Mouse (Mus musculus) embryo, embryonic 11.5 days (tissue): ENCODE measurements at regions not wholly inside any gene's neighbourhood (a gene's known extent, or its start where the extent isn't known, plus 50 kb on each side); places are given as distances from the start of the nearest gene placed in this dataset.

Experiments used
- DNase-seq: peaks from one replicate; pipeline ENCODE4 v3.0.0-alpha.2; 2012; ENCODE audit warnings: low read depth, low spot score

DNA sequence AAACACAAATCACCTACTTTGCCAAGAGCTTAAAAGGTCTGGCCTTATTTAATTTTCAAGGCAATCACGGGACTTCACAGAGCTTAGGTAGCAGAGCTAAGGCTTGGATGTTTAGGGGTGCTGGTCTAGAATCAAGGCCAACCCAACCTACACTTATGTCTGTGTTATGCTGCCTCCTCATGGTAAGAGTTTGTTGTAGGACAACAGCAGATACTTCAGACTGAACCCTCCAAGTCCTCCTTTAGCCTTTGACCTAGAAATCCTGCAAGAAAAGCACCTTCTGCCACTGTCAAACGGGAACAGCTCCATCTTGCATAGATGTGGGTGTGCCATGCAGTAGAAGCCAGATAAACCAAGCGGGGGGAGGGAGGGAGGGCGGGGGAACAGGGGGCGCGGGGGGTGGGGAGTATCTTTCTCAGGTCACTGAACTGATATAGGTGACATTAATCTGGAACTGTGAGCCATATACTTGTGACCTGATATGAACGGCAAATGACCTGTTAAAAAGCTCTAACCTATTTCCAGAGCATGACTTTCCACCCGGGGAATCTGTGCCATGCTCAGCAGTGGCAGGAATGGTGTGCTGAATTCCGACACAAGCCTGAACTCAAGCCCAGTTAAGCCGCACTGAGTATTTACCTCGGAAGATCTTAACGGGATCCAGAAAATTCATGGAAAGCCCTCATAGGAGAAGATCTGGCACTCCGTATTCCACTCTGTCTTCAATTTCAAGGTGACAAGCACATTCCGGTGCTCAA, 838.3 kb downstream of the Gsdmc2 start:
- DNase-seq = no peak

DNA sequence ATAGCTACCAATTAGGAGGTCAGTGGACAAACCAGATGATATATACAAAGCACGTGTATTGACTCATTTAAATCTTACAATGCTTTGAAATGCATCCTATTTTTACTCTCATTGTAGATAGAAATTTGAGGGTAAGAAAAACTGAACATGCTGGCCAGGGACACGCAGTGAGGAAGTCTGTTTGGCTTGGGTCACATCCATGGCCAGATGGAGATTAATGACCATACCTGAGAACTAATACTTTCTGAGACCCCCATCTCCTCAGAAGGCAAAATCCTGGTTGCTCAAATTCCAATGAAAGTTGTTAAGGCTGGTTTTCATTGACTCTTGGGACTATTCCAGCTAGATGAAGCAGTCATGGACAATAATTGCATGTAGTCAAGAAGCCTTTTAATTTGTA, 850.3 kb downstream of the Gsdmc2 start:
- no peak for DNase-seq

- DNase-seq = no peak
Observed at GRCm38 (mm10) chr15:62986871-62987270, 858.1 kb downstream of the Gsdmc2 start.

DNA sequence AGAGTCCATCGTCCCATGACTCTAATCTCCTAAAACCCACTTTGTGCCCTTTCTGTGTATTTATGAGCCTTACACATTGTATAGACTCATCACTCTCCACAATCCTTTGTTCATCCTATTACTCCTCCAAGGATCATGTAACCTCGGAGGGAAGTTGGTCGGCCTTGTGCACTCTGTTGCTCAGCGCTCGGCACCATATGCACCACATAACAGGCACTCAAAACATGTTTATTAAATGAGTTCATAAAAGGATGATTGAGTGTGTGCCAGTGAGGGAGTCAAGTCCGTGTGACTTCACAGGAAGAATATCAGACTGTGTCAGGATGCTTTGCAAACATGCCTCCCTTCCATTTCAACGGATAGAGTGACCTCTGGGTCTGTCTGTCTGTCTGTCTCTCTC, 858.8 kb downstream of the Gsdmc2 start:
- no peak for DNase-seq

GRCm38 (mm10) chr15:62970566-62970965, 874.4 kb downstream of the Gsdmc2 start:
- DNase-seq = no peak

DNA sequence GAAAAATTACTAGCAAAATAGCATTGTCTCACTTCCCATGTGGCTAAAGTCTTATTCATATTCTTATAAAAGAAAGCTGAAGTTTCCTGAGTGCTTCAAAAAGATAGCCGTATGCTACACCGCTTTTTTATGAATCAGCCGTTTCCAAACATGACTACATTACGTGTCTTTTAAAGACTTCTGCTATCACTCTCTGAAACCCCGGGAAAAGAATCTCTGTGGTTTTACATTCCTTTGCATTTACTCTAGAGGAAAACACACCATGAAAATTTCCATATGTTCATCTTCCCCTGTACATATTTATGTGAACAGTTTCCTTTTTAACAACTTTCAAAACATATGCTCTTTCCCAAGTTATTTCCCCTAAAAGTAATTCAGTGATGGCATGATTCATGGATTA, 882.3 kb downstream of the Gsdmc2 start:
- DNase-seq = no peak

DNA sequence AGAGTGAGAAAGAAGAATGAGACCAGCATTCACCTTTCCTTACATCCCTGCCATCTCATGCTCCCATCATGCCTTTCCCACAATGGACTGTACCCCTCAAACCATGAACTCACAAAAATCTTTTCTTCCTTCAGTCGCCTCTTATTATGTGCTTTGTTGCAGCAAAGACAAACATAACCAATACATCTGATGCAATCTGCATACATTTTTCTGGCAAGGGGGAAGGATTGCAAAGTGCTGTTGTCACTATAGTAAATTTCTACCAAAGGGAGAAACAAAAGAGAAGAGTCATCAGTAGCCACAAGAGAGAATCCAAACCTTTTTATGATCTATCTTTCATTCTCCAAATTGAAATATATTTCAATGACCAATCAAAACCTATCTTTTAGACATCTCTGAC, 884.4 kb downstream of the Gsdmc2 start:
- DNase-seq = no peak

- no peak for DNase-seq
Observed at GRCm38 (mm10) chr15:62958506-62959330, 886.3 kb downstream of the Gsdmc2 start.

- no peak for DNase-seq
Observed at GRCm38 (mm10) chr15:62954889-62955288, 890.1 kb downstream of the Gsdmc2 start.

DNA sequence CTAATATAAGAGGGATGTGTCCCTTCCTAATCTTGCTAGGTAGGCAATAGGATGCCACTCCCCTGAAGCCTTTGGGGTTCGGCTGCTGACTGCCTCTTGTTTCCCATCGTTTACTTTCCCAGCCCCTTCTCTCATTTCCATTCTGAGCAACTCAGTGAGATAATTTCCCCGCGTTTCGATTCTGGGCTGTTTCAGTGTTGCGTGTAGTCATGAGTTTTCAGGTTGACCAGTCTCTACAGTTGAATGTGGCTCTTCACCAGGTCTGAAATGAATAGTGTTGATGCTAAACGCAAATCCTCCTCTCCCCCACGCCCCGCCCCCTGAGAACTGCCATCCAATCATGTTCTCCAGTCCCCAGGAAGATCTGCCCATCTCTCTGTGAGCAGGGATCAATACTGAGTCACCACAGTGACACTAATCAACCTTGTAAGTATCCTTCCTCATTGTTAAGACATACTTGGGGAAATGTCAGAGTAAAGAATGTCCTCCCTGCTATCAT, 890.6 kb downstream of the Gsdmc2 start:
- no peak for DNase-seq

GRCm38 (mm10) chr15:62953215-62953941, 891.6 kb downstream of the Gsdmc2 start:
- DNase-seq = no peak

- no peak for DNase-seq
Observed at GRCm38 (mm10) chr15:62952487-62953214, 892.3 kb downstream of the Gsdmc2 start.

DNA sequence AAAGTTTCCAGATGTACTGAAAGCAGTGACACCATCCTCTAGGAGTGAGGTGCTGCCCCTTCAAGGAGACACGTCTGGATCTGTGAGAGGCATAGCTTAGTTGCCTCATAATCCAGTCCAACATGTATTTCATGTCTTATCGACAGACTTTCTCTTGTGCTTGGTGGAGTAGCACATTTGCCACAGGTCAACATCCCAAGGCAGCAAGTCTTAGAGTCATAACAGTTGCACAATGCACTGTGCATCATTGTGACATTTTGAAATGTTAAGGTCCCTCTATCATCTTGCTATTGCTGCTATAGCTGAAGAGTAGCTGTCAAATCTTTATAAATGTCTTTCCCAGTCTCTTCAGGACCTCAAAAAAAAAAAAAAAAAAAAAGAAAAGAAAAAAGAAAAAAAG, 905.6 kb downstream of the Gsdmc2 start:
- no peak for DNase-seq

DNA sequence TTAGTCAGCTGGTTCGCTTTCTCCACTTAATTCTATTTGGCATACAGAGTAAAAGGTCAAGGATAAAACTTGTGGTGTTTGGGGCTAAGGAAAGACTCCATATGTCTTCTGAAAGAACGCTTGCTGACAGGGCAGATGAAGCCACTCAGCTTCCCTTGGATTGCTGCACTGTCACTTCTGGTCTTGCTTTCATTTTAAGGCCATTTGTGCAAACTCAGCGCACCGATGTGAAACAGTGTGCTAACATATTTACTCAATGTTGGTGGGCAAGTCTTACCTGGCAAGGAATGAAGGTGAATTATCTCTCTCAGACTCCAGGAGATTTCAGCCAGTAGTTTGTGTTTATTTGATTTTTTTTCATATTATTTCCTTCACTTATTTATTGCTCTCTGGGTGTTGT, 907.2 kb downstream of the Gsdmc2 start:
- no peak for DNase-seq

DNA sequence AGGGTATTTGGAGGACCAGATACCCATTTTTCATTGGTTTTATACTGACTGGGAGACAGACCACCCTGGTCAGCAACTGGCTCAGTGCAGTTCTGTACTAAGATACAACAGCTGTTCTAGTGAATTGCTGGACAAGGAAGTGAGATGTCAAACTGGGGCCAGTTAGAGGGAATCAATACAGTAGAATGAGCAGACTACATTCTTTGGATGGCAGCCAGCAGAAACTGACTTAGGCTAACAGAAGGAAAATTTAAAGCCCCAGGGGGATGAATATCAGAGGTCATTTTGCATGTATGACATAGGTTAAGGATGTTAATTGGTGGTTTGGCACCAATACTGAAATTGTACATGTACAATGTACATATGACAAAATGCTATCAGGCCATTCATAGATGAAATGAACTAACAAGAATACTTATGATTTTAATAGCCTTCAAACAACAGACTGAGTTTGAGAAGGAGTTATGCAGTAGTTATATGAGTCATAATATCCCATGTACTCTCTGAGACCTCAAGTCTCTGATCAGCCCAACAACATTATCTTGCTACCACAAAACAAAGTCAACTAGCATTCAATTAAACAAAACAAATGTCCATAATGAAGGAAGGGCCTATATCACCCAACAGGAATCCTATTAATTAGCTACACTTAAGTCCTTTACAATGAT, 910.3 kb downstream of the Gsdmc2 start:
- DNase-seq = peak; percentile 22

GRCm38 (mm10) chr15:62920520-62920919, 924.5 kb downstream of the Gsdmc2 start:
- DNase-seq = no peak

DNA sequence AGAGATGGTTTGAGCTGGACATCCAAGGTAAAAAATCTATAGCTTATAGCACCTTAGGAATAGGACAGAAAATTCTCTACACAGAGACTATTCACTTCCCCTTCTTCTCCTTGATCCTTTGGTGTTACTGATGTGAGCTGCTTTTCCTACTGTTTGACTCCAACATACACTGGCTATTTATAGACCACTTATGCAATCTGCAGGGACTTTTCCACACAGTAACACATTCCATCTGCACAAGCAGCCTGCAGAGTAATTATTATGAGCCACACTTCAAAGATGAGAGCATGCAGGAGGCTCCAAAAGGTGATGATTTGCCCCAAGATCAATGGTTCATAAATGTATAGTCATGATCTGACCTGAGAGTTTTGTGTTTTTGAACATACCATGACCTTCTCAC, 925.7 kb downstream of the Gsdmc2 start:
- DNase-seq = no peak

- DNase-seq = no peak
Observed at GRCm38 (mm10) chr15:62908379-62908778, 936.6 kb downstream of the Gsdmc2 start.

GRCm38 (mm10) chr15:62907181-62907580, 937.8 kb downstream of the Gsdmc2 start:
- DNase-seq = no peak

DNA sequence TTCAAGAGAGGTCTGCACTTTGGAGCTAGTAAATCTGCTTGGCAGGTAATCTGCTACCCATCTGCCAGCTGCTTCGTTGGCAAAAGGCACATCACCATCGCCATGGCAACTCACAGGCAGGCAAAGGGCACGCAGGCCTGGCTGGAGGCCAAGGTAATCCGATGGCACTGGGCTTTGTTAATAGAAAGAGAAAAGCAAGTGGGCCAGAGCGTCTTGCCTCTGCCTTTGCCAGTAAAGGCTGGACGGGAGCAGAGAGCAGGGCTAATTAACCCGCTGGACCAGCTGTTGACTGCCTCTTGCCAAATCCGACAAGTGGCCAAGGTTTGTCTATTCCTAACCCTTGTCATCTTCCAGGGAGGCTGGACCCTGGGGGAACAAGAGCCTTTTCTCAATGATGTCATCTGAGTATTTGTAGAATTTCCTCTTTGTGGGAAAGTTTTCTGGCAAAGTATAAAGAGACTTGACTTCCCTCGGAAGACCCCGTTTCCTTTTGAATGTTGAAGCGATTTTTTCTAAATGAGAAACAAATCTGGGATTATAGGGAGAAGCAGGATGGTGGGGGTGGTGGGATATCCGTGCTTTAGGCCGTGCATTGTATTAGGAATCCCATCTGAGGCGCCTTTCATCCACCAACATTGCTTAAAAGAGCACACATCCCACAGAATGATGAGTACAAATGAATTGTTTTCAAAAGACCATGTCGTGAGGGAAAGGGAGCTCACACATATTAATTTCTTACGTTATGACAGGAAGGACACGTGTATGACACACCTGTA, 941.7 kb downstream of the Gsdmc2 start:
- DNase-seq = peak; percentile 51
